Mouse (Mus musculus) ovary, postnatal 14 days (tissue): ENCODE results near the gene Clrn1.

Experiments
- DNase-seq: peaks from one replicate; pipeline ENCODE4 v3.0.0; 2022; ENCODE audit warnings: low spot score

The Clrn1 gene

GRCm38 (mm10) chr3:58831586-58831985 lies 53.6 kb downstream of the Clrn1 start:
- no peak for DNase-seq

GRCm38 (mm10) chr3:58829926-58830325 lies 55.2 kb downstream of the Clrn1 start:
- no peak for DNase-seq

DNA sequence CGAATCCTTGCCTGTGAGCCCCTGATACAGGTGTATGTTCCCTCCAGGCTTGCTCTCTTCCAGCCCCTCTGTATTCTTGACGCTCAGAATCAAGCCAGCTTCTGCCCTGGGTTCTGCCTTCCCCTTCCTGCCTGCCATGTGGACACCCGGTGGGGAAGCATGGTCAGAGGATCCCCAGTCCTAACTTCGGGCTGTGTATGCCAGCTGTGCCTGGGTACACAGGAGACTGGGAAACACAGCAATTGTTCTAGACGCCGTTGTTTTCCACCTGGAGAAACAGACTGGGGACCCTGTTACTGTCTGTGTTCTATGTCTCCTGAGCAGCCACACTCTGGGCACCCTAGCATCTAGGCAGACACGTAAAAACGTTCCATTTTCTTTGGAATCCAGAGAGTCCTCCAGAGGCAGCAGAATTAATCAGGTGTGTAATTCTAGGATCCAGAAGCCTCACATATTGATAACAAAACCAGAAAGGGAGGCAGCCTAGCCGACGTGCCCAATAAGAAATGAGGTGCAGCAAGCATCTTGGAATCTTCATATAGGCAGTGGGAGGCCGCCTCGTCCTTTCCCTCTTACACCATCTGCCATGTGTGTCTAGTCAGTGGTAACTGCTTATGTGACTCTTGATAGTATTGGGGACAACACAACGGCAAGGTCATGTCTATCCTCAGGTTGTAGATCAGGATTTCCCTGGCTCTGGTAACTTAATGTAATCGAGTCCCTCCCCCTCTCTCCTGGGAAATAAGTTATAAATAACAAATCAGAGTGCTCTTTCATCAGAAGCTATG lies 56.6 kb downstream of the Clrn1 start:
- no peak for DNase-seq

- DNase-seq: no peak
These were observed 58.9 kb downstream of the Clrn1 start for GRCm38 (mm10) chr3:58826266-58826665.

DNA sequence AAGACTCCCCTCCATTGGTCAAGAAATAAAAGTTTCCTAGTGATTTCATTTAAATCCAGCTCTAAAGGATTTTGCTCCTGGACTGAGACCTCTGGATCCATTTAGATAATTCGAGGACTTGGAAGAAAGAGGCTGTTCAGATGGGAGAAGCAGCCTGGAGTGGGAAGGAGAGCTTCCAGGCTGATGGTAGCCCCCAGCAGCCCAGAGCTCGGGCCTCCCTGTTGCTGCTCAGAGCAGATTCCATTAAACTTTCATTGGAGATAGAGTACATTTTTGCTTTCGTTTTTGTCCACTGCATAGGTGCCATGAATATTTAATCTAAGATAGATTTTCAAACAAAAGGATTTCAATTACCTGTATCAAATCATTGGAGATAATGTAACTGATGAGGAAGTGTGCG lies 62.9 kb downstream of the Clrn1 start, which contains the start of gene Mindy4b-ps:
Gene Mindy4b-ps (minus strand): TSS at position 101 of the 400 bp plus-strand sequence.
- DNase-seq: no peak

DNA sequence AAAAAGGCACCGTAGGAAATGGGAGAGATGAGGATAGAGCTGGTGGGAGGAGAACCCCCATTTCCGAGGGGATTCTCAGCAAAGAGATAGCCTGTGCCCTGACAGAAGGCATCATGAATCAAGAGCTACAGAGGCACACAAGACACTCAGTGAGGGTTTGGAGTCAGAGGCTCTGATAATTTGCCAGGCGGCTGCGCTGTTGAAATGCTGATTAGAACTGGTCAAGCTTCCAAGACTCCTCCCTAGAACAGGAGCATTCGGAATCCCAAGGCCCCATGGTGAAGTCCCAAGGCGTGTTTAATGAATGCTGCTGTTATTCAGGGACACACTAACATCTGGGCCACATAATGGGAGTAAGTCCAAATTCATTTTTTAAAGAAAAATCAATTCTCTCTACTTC lies 67.8 kb downstream of the Clrn1 start:
- DNase-seq: no peak

DNA sequence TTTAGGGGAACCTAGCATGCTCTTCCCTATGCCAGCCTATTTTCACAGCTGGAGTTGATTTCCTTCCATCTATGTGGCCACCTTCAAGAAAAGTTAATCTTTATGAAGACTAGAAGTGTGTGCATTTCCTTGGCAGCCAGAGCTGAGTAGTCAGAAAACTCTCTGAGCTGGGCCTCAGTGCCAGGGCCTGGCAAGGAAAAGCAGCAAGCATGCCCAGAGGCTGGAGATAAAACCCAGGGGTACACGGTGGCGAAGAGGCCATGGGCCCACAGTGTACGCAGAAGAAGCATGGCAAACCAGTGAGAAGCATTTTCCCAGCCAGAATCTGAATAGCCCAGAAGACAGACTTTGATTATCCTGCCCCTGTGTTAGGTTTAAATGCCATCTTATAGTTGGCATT lies 70.9 kb downstream of the Clrn1 start:
- DNase-seq: no peak

DNA sequence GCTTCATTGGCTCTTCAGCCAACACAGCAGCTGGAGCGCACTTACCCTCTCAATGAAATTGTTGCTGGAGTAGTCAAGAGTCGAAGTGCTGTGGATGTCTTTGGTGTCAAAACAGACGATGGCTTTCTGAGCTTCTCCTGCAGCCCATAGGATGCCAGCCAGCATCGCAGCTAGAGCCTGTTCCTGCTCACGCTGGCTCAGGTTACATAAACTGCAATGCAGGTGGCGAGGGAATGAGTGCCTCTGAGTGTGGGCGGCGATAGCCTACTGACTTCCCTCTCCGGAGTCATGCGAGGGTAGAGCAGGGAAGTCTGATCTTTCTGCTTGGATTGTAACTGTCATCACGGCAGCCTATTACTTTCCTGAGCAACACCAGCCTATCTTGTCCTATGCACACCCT lies 74.8 kb downstream of the Clrn1 start:
- DNase-seq: no peak

GRCm38 (mm10) chr3:58809111-58809915 lies 75.8 kb downstream of the Clrn1 start:
- DNase-seq: no peak

DNA sequence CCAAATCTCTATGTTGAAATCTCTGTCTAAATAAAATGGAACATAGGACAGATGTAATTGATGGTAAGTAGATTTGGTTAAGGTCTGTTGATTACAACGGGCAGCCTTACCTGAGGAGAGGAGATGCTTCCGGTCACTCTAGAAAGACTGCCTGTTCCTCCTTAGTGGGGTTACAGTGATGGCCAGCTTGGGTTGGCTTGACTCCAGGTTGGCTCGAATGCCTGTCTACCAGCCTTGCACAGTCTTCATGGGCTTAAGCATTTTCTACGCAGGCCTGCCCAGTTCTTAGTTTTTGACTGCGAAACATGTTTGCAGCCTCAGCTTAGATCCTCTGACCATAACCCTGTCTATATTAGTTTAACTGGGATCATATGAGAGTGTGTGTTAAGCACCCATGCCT lies 76.5 kb downstream of the Clrn1 start:
- DNase-seq: no peak

DNA sequence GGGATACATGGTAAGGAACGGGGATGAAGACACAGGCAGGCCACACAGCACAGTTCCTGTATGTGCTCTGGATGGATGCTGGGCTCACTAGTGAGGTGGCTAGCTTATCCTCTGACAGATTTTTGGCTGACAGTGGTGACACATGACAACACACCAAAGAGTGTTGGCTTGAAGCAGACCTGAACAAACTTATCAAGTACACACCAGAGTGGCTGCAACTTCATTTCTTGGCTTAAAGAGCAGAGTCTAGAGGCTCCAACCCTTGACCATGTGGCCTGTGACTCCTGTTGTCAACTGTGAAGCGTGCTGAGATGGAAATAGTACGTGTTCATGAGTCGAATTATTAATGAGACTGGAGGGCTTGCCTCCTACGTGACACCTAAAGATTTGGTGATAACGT lies 80.4 kb downstream of the Clrn1 start:
- no peak for DNase-seq

DNA sequence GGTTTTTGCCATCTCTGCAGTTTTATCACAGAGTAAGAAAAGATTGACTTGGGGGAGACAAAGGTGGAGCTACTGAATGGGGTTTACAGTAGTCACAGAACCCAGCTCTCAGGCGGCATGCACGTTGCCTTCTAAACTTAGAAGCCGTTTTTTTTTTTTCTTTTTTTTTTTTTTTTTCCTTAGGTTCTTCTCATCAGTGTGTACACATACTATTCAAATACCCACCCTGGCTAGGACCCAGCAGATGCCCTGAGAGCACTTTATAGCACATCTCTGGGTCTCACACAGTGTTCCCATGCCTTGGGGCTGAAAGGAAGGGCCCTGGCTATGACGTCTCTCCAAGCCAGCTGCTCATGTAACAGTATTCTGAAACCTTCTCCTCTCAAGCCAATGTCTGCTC lies 86.5 kb downstream of the Clrn1 start:
- DNase-seq: no peak

- no peak for DNase-seq
These were observed 86.9 kb downstream of the Clrn1 start for GRCm38 (mm10) chr3:58798245-58798644.
